Mouse (Mus musculus) midbrain, embryonic 15.5 days (tissue): ENCODE results near the gene Ngdn. TPM values are rescaled to one million over a fixed set of nuclear protein-coding genes. Genes with fewer than 3 reads are reported as not detected.
"Not testable (repeated sequence)": the region's sequence is repeated elsewhere in the genome, so short reads cannot be mapped to it uniquely, and the experiment has no call there.

Source experiments
- ATAC-seq: fragments of 200-750 bp; cut with Nextera tagmentation; replicated peaks from 2 replicates; pipeline ENCODE4 v1.8.0; 2017; ENCODE audit warnings: moderate TSS enrichment
- H3K27ac ChIP-seq: fragments of 300-500 bp; sonication (generic); 2 replicates; pipeline ENCODE4 v1.5.1; 2015; ENCODE audit warnings: mild to moderate bottlenecking, inconsistent platforms
- H3K27me3 ChIP-seq: fragments of 300-500 bp; sonication (generic); replicated peaks from 2 replicates; pipeline ENCODE4 v1.6.1; 2015; ENCODE audit warnings: inconsistent platforms
- H3K36me3 ChIP-seq: fragments of 300-500 bp; sonication (generic); replicated peaks from 2 replicates; pipeline ENCODE4 v1.6.1; 2015; ENCODE audit warnings: inconsistent platforms
- H3K4me1 ChIP-seq: fragments of 300-500 bp; sonication (generic); 2 replicates; pipeline ENCODE4 v1.6.1; 2015; ENCODE audit warnings: inconsistent platforms
- H3K4me2 ChIP-seq: fragments of 300-500 bp; sonication (generic); 2 replicates; pipeline ENCODE4 v1.6.1; 2015; ENCODE audit warnings: inconsistent platforms, mild to moderate bottlenecking, moderate library complexity
- H3K4me3 ChIP-seq: fragments of 300-500 bp; sonication (generic); 2 replicates; pipeline ENCODE4 v1.5.1; 2015; ENCODE audit warnings: mild to moderate bottlenecking, inconsistent platforms
- H3K9ac ChIP-seq: fragments of 300-500 bp; sonication (generic); 2 replicates; pipeline ENCODE4 v1.6.1; 2015; ENCODE audit warnings: mild to moderate bottlenecking, inconsistent platforms
- H3K9me3 ChIP-seq: fragments of 300-500 bp; sonication (generic); 2 replicates; pipeline ENCODE4 v1.6.1; 2016; ENCODE audit warnings: inconsistent platforms
- WGBS: fragments of 180-500 bp; shearing (Covaris S2); methylation state at CpG from one replicate; pipeline ENCODE4 v1.1.7; 2015; ENCODE audit warnings: mixed read lengths; 5-methylcytosine and 5-hydroxymethylcytosine counted together
- polyA plus RNA-seq: library from polyadenylated mRNA; unstranded; fragments of >200 nt; fragmentation: Nextera tagmentation; extraction: Ambion mirVana; gene quantifications from 2 replicates; pipeline ENCODE4 v1.2.1, GENCODE M21; 2015

The Ngdn gene
- polyA plus RNA-seq, 1 experiment from 2014 or later, result 47.8 TPM

- Histone ChIP-seq H3K9ac (no peak overlapping the region), H3K4me2 (no peak overlapping the region), H3K4me1 (peaks cover 16% of the 10 kb centered on the region), H3K4me3 (no peak overlapping the region), H3K27ac (peak overlapping the region; percentile 78), H3K36me3 (no peaks in the 10 kb centered on the region), H3K9me3 (no peaks in the 10 kb centered on the region), H3K27me3 (no peaks in the 10 kb centered on the region)
- 83% methylated on average over 8 of the region's 8 CpGs for WGBS
- ATAC-seq, result 0 out of 2 replicates have a peak, but pooled peaks have one; percentile 50
Measured at GRCm38 (mm10) chr14:54989886-54990441, 25.3 kb upstream of the Ngdn start.

DNA sequence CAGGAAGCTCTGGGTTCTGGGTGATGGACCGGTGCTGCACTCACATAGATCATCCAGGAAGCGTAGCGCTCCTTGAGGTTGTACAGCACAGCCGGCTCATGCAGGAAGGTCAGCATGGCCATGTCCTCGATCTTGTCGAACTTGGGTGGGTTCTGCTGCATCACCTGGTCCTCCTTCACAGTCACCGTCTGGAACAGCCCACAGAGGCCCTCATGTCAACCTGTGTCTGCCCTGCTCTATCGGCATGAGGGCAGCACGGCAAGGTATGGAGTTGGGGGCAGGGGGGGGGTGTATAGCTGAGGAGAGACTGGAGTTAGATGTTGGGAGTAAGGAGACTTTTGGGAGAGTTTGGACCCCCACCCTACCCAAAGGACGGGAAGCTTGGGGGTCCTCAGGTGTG lies 23.1 kb upstream of the Ngdn start:
- no peaks in the 10 kb centered on the region for H3K36me3 ChIP-seq
- no peaks in the 10 kb centered on the region for H3K9me3 ChIP-seq
- peaks cover 38% of the 10 kb centered on the region for H3K4me1 ChIP-seq
- no peak overlapping the region for H3K4me3 ChIP-seq
- H3K9ac ChIP-seq, result no peak overlapping the region
- WGBS, result 91% methylated on average over 10 of the region's 10 CpGs
- H3K27ac ChIP-seq, result no peak overlapping the region
- no peak overlapping the region for H3K4me2 ChIP-seq
- no peaks in the 10 kb centered on the region for H3K27me3 ChIP-seq
- no peak for ATAC-seq

DNA sequence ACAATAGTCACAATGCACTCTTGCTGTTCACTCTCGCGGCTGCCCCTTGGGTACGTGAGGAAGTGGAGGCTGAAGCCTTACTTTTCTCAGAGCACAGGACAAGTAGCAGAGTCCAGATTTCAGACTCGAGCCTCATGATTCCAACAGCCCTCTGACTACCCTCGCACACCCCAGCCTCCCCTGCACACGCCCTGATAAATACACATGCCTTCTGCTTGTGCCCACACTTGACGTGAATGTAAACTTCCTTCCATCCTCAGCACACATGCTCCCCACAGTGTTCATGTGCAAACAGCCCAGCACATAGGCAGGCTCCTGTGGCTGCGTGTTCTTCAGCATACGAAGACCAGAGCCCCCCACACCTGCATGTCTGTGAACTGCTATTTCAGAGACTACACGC lies 21.6 kb upstream of the Ngdn start:
- no peak for ATAC-seq
- WGBS, result 67% methylated on average over 10 of the region's 10 CpGs

DNA sequence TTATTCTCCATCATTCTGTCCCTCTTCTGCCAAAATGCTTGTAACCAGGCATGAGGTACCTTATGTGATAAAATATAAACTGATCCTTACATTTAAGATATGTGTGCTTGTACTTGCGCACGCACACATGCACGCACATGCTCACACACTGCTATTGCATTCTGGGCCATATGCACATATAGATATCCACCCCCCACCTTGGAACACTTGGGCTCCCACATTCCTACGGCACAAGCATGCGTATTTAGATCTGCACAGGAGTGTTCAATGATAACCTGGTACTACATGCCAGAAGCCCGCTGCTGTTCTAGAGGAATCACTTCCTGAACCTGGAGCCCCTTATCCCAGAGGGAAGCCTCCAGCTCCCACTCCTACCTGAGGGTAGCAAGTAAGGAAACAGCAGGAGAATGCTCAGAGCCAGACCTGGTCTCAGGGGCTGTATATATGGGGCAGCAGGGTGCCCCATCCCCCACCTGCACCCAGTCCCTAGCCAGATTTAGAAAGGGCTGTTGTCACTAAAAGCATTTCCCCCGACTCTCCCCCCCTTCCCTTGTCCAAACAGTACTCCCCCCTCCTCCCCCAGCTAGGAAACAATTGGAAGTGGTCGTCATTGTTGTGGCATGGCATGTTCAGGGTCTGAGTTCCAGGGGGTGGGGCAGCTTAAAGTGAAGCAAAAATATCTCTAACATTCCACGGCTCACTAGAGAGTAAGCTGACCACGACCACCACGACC lies 21.0 kb upstream of the Ngdn start, which contains the start of gene Myh7:
Gene Myh7, minus strand, starts transcription at position 491 of the 733 bp plus-strand sequence.
- Histone ChIP-seq H3K4me3 (no peak within 1 kb of the TSS), H3K4me1 (peaks cover 38% of the 10 kb centered on the region), H3K4me2 (peak within 1 kb of the TSS; percentile 18), H3K27ac (peak within 1 kb of the TSS; percentile 95), H3K9ac (peak within 1 kb of the TSS; percentile 31), H3K36me3 (no peaks in the 10 kb centered on the region), H3K9me3 (no peaks in the 10 kb centered on the region), H3K27me3 (no peaks in the 10 kb centered on the region)
- 51% methylated on average over 11 of the region's 11 CpGs for WGBS
- no peak for ATAC-seq

More for the DNA sequence above, 21.6 kb upstream of the Ngdn start:
- Histone ChIP-seq H3K9ac (no peak overlapping the region), H3K4me1 (peaks cover 38% of the 10 kb centered on the region), H3K36me3 (no peaks in the 10 kb centered on the region), H3K27ac (no peak overlapping the region), H3K4me2 (no peak overlapping the region), H3K4me3 (no peak overlapping the region), H3K9me3 (no peaks in the 10 kb centered on the region), H3K27me3 (no peaks in the 10 kb centered on the region)

DNA sequence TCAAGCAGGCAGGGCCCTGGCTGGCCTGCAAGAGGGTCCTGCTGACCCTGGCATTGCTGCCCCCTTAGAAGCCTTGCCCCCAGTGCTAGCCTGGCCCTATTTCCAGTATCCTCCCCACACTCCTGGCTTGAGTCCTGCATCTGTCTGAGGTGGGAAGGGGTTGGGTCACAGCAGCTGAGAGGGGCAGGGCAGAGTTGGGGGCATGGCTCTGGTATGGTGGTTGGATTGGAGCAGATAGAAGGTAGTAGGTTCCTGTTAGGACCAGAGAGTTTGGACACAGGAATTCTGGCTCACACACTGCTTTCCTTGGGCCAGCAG lies 20.4 kb upstream of the Ngdn start:
- H3K9me3 ChIP-seq, result no peaks in the 10 kb centered on the region
- H3K27me3 ChIP-seq, result no peaks in the 10 kb centered on the region
- H3K9ac ChIP-seq, result no peak overlapping the region
- ATAC-seq, result peak; percentile 37
- no peak overlapping the region for H3K4me3 ChIP-seq
- H3K27ac ChIP-seq, result peak overlapping the region; percentile 95
- H3K36me3 ChIP-seq, result no peaks in the 10 kb centered on the region
- H3K4me1 ChIP-seq, result peaks cover 38% of the 10 kb centered on the region
- H3K4me2 ChIP-seq, result no peak overlapping the region

DNA sequence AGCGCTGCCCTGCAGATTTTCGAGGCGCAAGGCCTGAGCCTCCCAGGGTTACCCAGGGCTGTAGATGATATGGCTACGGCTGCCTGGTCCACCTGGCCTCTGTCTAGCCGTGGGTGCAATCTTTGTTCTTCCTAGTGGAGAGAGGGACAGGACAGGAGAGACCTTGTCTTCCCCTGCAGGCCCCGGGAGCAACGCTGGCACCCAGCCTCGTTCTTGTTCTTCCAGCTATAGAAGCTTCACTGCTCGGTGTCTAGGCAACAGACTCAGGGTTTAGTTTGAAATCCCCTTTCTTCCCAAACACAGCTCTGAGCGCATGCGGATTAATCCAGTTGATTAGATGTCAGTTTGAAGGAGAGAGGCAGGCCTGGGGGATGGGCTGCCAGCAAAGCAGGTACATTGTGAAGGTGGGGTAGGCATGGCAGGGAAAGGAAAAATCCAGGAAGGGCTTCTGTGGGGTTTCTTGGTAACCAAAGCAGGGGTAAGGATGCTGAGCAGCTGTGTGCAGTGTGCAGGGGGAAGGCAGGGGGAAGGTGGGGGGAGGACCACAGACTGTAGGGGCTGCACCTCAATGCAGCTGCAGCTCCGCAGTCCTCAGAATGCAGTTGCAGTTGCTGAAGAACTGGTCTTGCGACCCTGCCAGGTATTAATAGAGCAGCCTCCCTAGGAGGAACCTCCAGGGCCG lies 19.7 kb upstream of the Ngdn start:
- Histone ChIP-seq H3K36me3 (no peaks in the 10 kb centered on the region), H3K27ac (peak overlapping the region; percentile 95), H3K9me3 (no peaks in the 10 kb centered on the region), H3K4me2 (peak overlapping the region; percentile 18), H3K4me3 (no peak overlapping the region), H3K4me1 (peaks cover 35% of the 10 kb centered on the region), H3K9ac (peak overlapping the region; percentile 31), H3K27me3 (no peaks in the 10 kb centered on the region)
- peak; percentile 88 for ATAC-seq
- WGBS, result 12% methylated on average over 14 of the region's 14 CpGs

DNA sequence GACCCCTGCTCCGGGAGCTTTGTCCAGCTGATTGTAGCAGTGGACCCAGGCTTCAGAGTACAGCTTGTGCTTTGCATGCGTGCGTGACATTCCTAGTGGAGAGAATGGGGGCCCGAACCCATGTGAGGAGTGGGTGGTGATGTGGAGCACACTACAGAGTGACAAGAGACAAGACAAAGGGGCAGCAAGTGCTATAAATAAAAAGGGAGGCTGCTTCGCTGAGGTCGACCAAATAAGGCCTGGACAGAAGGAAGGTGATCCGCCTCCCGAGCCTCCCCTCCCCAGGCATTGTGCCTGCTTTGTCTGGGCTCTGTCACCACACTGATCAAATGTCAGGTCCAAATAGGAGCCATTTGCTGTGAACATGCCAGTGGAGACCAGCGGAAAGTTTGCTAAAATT lies 18.5 kb upstream of the Ngdn start:
- Histone ChIP-seq H3K4me1 (peaks cover 35% of the 10 kb centered on the region), H3K36me3 (0 out of 2 replicates have a peak, but pooled peaks cover 2% of the 10 kb centered on the region), H3K4me3 (no peak overlapping the region), H3K9ac (no peak overlapping the region), H3K4me2 (no peak overlapping the region), H3K9me3 (no peaks in the 10 kb centered on the region), H3K27me3 (no peaks in the 10 kb centered on the region), H3K27ac (peak overlapping the region; percentile 95)
- 38% methylated on average over 9 of the region's 9 CpGs for WGBS
- ATAC-seq, result no peak

GRCm38 (mm10) chr14:54997297-54997696 lies 18.0 kb upstream of the Ngdn start:
- no peaks in the 10 kb centered on the region for H3K27me3 ChIP-seq
- H3K4me2 ChIP-seq, result no peak overlapping the region
- 31% methylated on average over 4 of the region's 4 CpGs for WGBS
- ATAC-seq, result no peak
- H3K9me3 ChIP-seq, result no peaks in the 10 kb centered on the region
- no peak overlapping the region for H3K9ac ChIP-seq
- no peak overlapping the region for H3K4me3 ChIP-seq
- H3K4me1 ChIP-seq, result peaks cover 35% of the 10 kb centered on the region
- H3K36me3 ChIP-seq, result 0 out of 2 replicates have a peak, but pooled peaks cover 2% of the 10 kb centered on the region
- peak overlapping the region; percentile 2; the same call in 1 of the 2 replicates for H3K27ac ChIP-seq

DNA sequence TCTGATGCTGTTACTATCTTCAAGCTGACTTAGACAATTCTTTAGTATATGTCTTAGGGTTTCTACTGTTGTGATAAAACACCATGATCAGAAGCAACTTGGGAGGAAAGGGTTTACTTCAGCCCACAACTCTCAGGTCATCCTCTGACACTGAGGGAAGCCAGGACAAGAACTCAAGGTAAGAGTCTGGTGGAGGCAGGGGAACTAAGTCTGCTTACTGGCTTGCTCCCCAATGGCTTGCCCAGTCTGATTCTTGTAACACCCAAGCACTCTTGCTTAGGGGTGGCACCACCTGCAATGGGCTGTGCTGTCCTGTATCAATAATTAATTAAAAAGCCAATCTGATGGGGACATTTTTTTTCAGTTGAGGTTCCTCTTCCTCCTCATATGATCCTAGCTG lies 16.6 kb upstream of the Ngdn start:
- no peak for ATAC-seq
- Histone ChIP-seq H3K4me3 (no peak overlapping the region), H3K27ac (no peak overlapping the region)

DNA sequence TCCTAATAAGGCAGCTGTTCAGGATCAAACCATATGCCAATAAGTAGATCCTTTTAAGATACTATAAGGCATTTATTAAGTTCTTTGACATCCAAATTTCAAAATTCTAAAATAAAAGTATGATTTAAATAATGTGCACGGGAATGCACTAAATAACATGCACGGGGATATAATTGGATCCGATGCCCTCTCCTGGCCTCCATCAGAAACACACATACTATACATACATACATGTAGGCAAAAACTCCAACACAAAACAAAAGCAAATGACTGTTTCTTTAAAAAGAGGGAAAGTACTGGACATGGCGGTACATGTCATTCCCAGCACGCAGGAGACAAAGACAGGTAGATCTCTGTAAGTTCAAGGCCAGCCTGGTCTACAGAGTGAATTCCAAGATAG lies 15.4 kb upstream of the Ngdn start:
- not testable (repeated sequence) for ATAC-seq, H3K27me3 ChIP-seq, H3K9me3 ChIP-seq, H3K9ac ChIP-seq, H3K4me2 ChIP-seq, H3K36me3 ChIP-seq, H3K27ac ChIP-seq, H3K4me3 ChIP-seq
- 84% methylated on average over 5 of the region's 5 CpGs for WGBS
- H3K4me1 ChIP-seq, result peaks cover 29% of the 10 kb centered on the region

More for the DNA sequence above, 16.6 kb upstream of the Ngdn start:
- Histone ChIP-seq H3K9me3 (no peaks in the 10 kb centered on the region), H3K27me3 (no peaks in the 10 kb centered on the region), H3K36me3 (0 out of 2 replicates have a peak, but pooled peaks cover 2% of the 10 kb centered on the region), H3K9ac (no peak overlapping the region), H3K4me2 (no peak overlapping the region), H3K4me1 (peaks cover 32% of the 10 kb centered on the region)

DNA sequence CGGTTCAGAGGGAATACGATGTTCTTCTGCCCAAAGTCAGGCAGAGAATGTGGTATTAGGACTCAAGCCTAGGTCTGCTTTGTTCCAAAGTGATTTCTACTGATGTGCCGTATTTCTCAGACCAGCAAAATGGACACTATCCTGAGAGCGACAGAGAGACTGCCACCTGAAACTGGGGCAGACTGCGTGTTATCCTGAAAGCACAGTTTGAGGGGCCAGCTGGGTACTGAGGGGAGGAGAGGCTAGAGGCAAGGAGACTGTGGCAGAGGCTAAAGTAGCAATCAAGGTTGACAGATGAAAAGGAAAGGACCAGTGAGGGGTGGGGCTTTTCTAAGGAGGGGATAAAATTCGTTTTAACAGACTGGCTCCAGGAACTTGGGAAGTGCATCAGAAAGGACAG lies 14.4 kb upstream of the Ngdn start:
- Histone ChIP-seq H3K27me3 (no peaks in the 10 kb centered on the region), H3K4me1 (peaks cover 19% of the 10 kb centered on the region), H3K4me2 (no peak overlapping the region), H3K9me3 (no peaks in the 10 kb centered on the region), H3K36me3 (0 out of 2 replicates have a peak, but pooled peaks cover 2% of the 10 kb centered on the region), H3K9ac (no peak overlapping the region), H3K4me3 (no peak overlapping the region), H3K27ac (no peak overlapping the region)
- no peak for ATAC-seq
- 84% methylated on average over 6 of the region's 6 CpGs for WGBS

- H3K9ac ChIP-seq, result no peak overlapping the region
- WGBS, result 100% methylated on average over 2 of the region's 2 CpGs
- H3K4me2 ChIP-seq, result no peak overlapping the region
- H3K9me3 ChIP-seq, result no peaks in the 10 kb centered on the region
- no peak overlapping the region for H3K4me3 ChIP-seq
- no peak overlapping the region for H3K27ac ChIP-seq
- peaks cover 13% of the 10 kb centered on the region for H3K4me1 ChIP-seq
- no peak for ATAC-seq
- H3K36me3 ChIP-seq, result 0 out of 2 replicates have a peak, but pooled peaks cover 2% of the 10 kb centered on the region
- H3K27me3 ChIP-seq, result no peaks in the 10 kb centered on the region
Measured at GRCm38 (mm10) chr14:55001446-55001845, 13.8 kb upstream of the Ngdn start.
